Mouse (Mus musculus) heart, adult 2 months (tissue): ENCODE measurements around the gene Rasgef1b.
A peak's percentile ranks its signal among the peaks of the same experiment; 100 is the strongest.

Source experiments
- CTCF ChIP-seq: fragments of 200-600 bp; IDR thresholded peaks from 2 replicates; pipeline ENCODE4 v1.8.1; 2022; ENCODE audit warnings: antibody characterized with exemption, mild to moderate bottlenecking, moderate library complexity
- POLR2A ChIP-seq: fragments of 200-500 bp; IDR thresholded peaks from 2 replicates; pipeline ENCODE4 v1.6.1; 2011; ENCODE audit warnings: mild to moderate bottlenecking, low read depth, low read length, control low read depth; ENCODE audit not compliant: insufficient read depth

GRCm38 (mm10) chr5:99248501-99248900, 480.4 kb downstream of the Rasgef1b start:
- TF ChIP-seq CTCF: peak; percentile 100; the same call in 1 of the 2 replicates
- TF ChIP-seq POLR2A: no peak
